Mouse (Mus musculus): ENCODE data around the gene Rai1.

GRCm38 (mm10) chr11:60107449-60107848 is 2.6 kb downstream of the Rai1 start:
- no peak for TF ChIP-seq CTCF (conservative IDR thresholded peaks at IDR 0.05; ENCODE audit: low read length)
- TF ChIP-seq POU5F1 (IDR thresholded peaks at IDR 0.05; ENCODE audit: borderline replicate concordance, low read length) = no peak
- no peak for TF ChIP-seq NANOG (IDR thresholded peaks at IDR 0.05; ENCODE audit: borderline replicate concordance, low read length)

Measured in E14TG2a.4 (cell line).